Mouse (Mus musculus): ENCODE results near the gene Olfr1367. TPM values are rescaled to one million over a fixed set of nuclear protein-coding genes. Genes with fewer than 3 reads are reported as not detected.

Olfr1367 gene
- polyA plus RNA-seq (2021; fragmentation: Nextera tagmentation), result not detected in 2 replicates
- long read RNA-seq, experiment 1, result 0 reads
- long read RNA-seq, experiment 2, result 0 reads

DNA sequence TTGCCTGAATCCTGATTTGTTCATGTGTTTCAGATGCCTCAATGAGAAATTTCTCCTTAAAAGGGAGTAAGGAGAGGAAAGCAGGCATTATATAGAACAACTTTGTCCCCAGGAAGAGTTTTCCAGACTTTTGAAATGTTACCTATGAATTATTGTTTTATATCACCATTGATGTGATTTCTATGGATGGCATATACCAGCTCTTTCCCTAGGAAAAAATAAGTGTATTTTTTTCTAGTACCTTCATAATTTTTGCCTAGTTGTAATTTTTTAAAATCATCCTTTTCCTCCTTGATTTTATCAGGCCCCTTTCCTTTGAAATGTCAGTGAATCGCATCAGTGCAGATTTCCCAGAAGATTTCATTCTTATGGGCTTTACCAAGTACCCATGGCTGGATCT, at the start of gene Olfr1367:
Gene Olfr1367, plus strand, starts transcription at position 301 of the 400 bp plus-strand sequence.

DNA sequence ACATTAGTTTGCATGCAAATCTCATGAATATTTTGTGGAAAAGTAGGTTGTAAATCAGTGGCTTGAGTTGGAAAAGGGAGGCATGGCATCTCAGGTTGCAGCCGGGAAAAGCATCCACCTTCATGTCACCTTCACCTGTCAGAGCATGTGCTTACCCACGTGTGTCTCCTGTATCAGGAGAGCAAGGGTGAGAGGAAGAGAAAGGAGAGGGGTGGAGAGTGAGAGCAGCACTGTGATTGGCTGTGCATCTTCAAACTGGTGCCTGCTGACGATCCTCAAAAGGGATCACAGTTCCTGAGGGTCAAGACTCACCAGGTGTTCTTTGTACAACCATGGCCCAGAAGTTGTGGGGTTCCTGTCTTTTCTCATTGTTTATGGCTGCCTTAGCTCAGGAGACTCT, 34.8 kb upstream of the Olfr1367 start, which contains the start of gene Gpx6:
Gene Gpx6, plus strand, starts transcription at position 200 of the 400 bp plus-strand sequence.

GRCm38 (mm10) chr13:21362621-21363248, 16.0 kb downstream of the Olfr1367 start, which contains the start of gene Zscan12:
Gene Zscan12, plus strand, starts transcription at chr13:21362820.

Other genes with a start within 250 kb of the Olfr1367 start
- gene Olfr1369-ps1, start 235.4 kb upstream of the Olfr1367 start, polyA plus RNA-seq (2021; fragmentation: Nextera tagmentation), result 0.03 and 0.07 TPM in 2 replicates
- not detected in 2 replicates for gene Olfr263, start 217.3 kb upstream of the Olfr1367 start, polyA plus RNA-seq (2021; fragmentation: Nextera tagmentation)
- not detected in 2 replicates for gene Olfr1368, start 201.0 kb upstream of the Olfr1367 start, polyA plus RNA-seq (2021; fragmentation: Nextera tagmentation)
- 26.8 and 31.5 TPM in 2 replicates for gene Trim27, start 167.5 kb upstream of the Olfr1367 start, polyA plus RNA-seq (2021; fragmentation: Nextera tagmentation)
- not detected in 2 replicates for gene Gpx5, start 54.2 kb upstream of the Olfr1367 start, polyA plus RNA-seq (2021; fragmentation: Nextera tagmentation)
- 1.8 TPM in 2 replicates for gene Gpx6, start 34.8 kb upstream of the Olfr1367 start, polyA plus RNA-seq (2021; fragmentation: Nextera tagmentation)
- gene Zscan12, start 15.9 kb downstream of the Olfr1367 start, polyA plus RNA-seq (2021; fragmentation: Nextera tagmentation), result 5.0 and 5.1 TPM in 2 replicates
- 11.1 and 12.4 TPM in 2 replicates for gene Zkscan3, start 55.8 kb downstream of the Olfr1367 start, polyA plus RNA-seq (2021; fragmentation: Nextera tagmentation)
- gene Pgbd1, start 94.1 kb downstream of the Olfr1367 start, polyA plus RNA-seq (2021; fragmentation: Nextera tagmentation), result 1.2 TPM in 2 replicates
- 52.8 and 74.6 TPM in 2 replicates for gene Zscan26, start 106.8 kb downstream of the Olfr1367 start, polyA plus RNA-seq (2021; fragmentation: Nextera tagmentation)
- 1.5 TPM in 2 replicates for gene Nkapl, start 121.6 kb downstream of the Olfr1367 start, polyA plus RNA-seq (2021; fragmentation: Nextera tagmentation)
- 3.1 and 3.4 TPM in 2 replicates for gene Zkscan4, start 132.0 kb downstream of the Olfr1367 start, polyA plus RNA-seq (2021; fragmentation: Nextera tagmentation)
- gene Gm10065, start 132.5 kb downstream of the Olfr1367 start, polyA plus RNA-seq (2021; fragmentation: Nextera tagmentation), result 3.9 TPM in 1 of 2 replicates, not detected in the other
- 1.5 and 2.0 TPM in 2 replicates for gene AK157302, start 148.3 kb downstream of the Olfr1367 start, polyA plus RNA-seq (2021; fragmentation: Nextera tagmentation)
- 13.2 and 14.1 TPM in 2 replicates for gene Gm11273, start 154.5 kb downstream of the Olfr1367 start, polyA plus RNA-seq (2021; fragmentation: Nextera tagmentation)
- gene Zkscan8, start 184.2 kb downstream of the Olfr1367 start, polyA plus RNA-seq (2021; fragmentation: Nextera tagmentation), result 3.0 and 3.3 TPM in 2 replicates
- gene Olfr1366, start 195.9 kb downstream of the Olfr1367 start, polyA plus RNA-seq (2021; fragmentation: Nextera tagmentation), result 0.09 TPM in 1 of 2 replicates, not detected in the other
- 0.06 TPM in 1 of 2 replicates, not detected in the other for gene Olfr1535, start 213.0 kb downstream of the Olfr1367 start, polyA plus RNA-seq (2021; fragmentation: Nextera tagmentation)
- not detected in 2 replicates for gene Olfr1364, start 234.8 kb downstream of the Olfr1367 start, polyA plus RNA-seq (2021; fragmentation: Nextera tagmentation)

Data from left cerebral cortex, adult 6 months (tissue).